Mouse (Mus musculus): ENCODE measurements around the gene Ano4. TPM values are rescaled to one million over a fixed set of nuclear protein-coding genes. Genes with fewer than 3 reads are reported as not detected.
A peak's percentile ranks its signal among the peaks of the same experiment; 100 is the strongest.

Ano4 gene
- total RNA-seq (2021): under 1 TPM; 0.36 TPM
- long read RNA-seq, experiment 1, partial matches to known transcripts: 0 of 1 reads
- long read RNA-seq, experiment 1, other reads (novel, unspliced or antisense): 0 of 1 reads
- long read RNA-seq, experiment 2: 0 reads

GRCm38 (mm10) chr10:89344491-89345195 is at the start of gene Ano4:
TSS of gene Ano4 (minus strand) at chr10:89344762.
- peak; percentile 52 to 64 for DNase-seq

GRCm38 (mm10) chr10:89392687-89393086 is 48.1 kb upstream of the Ano4 start:
- peak; percentile 29 to 50 for DNase-seq

- DNase-seq: no peak
Observed at GRCm38 (mm10) chr10:89391571-89392163, 47.1 kb upstream of the Ano4 start.

- DNase-seq: no peak
Observed at GRCm38 (mm10) chr10:89386461-89386860, 41.9 kb upstream of the Ano4 start.

GRCm38 (mm10) chr10:89383462-89383861 is 38.9 kb upstream of the Ano4 start:
- peak; percentile 84 to 85 for DNase-seq

- DNase-seq: no peak
Observed at GRCm38 (mm10) chr10:89377750-89378149, 33.2 kb upstream of the Ano4 start.

- no peak for DNase-seq
Observed at GRCm38 (mm10) chr10:89370051-89370450, 25.5 kb upstream of the Ano4 start.

GRCm38 (mm10) chr10:89358933-89359332 is 14.4 kb upstream of the Ano4 start:
- no peak for DNase-seq

GRCm38 (mm10) chr10:89354639-89355038 is 10.1 kb upstream of the Ano4 start:
- DNase-seq: no peak

- DNase-seq: no peak
Observed at GRCm38 (mm10) chr10:89351416-89351815, 6.9 kb upstream of the Ano4 start.

GRCm38 (mm10) chr10:89345606-89346005 is 1.0 kb upstream of the Ano4 start:
- no peak for DNase-seq

GRCm38 (mm10) chr10:89345196-89345533 is 603 bp upstream of the Ano4 start:
- no peak for DNase-seq

- DNase-seq: no peak
Observed at GRCm38 (mm10) chr10:89344132-89344490, 451 bp downstream of the Ano4 start.

- no peak for DNase-seq
Observed at GRCm38 (mm10) chr10:89343716-89344115, 846 bp downstream of the Ano4 start.

GRCm38 (mm10) chr10:89330261-89330660 is 14.3 kb downstream of the Ano4 start:
- DNase-seq: no peak

- DNase-seq: no peak
Observed at GRCm38 (mm10) chr10:89329806-89330205, 14.8 kb downstream of the Ano4 start.

- no peak for DNase-seq
Observed at GRCm38 (mm10) chr10:89328876-89329275, 15.7 kb downstream of the Ano4 start.

- DNase-seq: peak; percentile 71 to 81
Observed at GRCm38 (mm10) chr10:89327004-89327511, 17.5 kb downstream of the Ano4 start.

GRCm38 (mm10) chr10:89326383-89326782 is 18.2 kb downstream of the Ano4 start:
- no peak for DNase-seq

- DNase-seq: no peak
Observed at GRCm38 (mm10) chr10:89307566-89307965, 37.0 kb downstream of the Ano4 start.

GRCm38 (mm10) chr10:89300346-89300745 is 44.2 kb downstream of the Ano4 start:
- DNase-seq: no peak

GRCm38 (mm10) chr10:89292784-89293183 is 51.8 kb downstream of the Ano4 start:
- DNase-seq: no peak

GRCm38 (mm10) chr10:89290698-89291097 is 53.9 kb downstream of the Ano4 start:
- DNase-seq: no peak

- DNase-seq: no peak
Observed at GRCm38 (mm10) chr10:89289290-89289689, 55.3 kb downstream of the Ano4 start.

All from adrenal gland, postnatal 36 days (tissue).